Mouse (Mus musculus): ENCODE data around the gene Ror2.
A peak's percentile ranks its signal among the peaks of the same experiment; 100 is the strongest.

Ror2 gene

DNA sequence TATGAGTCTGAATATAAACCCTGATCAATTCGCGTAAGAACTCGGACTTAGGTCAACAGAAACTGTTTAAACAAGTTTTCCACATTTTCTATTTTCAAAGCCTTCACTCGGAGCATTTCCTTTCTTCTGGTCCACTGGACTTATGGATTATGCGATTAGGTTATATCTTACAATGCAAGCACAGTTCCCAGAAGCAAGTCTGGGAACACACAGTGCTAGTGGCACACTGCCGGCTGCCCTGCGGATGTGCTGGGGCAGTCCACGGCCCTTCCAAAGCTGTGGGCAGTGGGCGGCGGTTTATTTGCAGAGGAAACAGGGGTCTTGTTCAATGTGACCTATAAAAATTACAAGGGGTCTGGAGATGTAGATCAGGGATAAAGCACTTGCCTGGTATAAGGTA lies 97.0 kb downstream of the Ror2 start:
- no peak for DNase-seq

DNA sequence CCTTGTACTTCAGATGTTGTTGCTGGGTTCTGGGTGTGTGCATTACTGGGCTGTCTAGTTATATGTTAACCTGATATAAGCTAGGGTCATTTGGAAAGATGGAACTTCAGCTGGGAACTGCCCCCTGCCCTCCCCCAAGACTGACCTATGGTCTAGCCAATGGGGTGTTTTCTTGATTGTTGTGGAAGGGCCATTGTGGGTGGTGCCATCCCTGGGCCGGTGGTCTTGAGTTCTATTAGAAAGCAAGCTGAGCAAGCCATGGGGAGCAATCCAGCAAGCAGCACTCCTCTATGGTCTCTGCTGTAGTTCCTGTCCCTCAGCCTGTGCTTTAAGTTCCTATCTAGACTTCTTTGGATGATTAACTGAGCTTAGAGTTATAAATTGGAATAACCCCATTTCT lies 101.1 kb downstream of the Ror2 start:
- DNase-seq: no peak

GRCm38 (mm10) chr13:53184149-53184548 lies 101.8 kb downstream of the Ror2 start:
- DNase-seq: no peak

DNA sequence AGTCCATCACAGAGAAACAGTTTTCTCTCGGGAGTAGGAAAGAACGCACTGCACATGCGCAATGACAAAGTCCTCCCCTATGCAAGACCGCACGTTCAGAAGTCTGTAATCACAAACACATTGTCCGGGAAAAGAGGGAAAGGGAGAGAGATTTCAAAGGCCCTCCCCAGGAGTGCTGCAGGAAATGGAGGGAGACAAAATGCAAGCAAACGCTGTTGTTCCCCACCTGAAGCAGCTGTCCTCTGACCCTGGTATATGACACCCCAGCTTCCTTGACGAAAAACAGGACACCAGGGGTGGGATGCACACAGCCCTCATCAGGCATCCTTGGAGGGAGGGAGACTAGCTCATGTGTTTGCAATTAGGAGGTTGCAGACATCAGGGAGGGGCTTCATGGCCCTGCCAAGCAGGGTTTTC lies 102.8 kb downstream of the Ror2 start:
- no peak for DNase-seq

DNA sequence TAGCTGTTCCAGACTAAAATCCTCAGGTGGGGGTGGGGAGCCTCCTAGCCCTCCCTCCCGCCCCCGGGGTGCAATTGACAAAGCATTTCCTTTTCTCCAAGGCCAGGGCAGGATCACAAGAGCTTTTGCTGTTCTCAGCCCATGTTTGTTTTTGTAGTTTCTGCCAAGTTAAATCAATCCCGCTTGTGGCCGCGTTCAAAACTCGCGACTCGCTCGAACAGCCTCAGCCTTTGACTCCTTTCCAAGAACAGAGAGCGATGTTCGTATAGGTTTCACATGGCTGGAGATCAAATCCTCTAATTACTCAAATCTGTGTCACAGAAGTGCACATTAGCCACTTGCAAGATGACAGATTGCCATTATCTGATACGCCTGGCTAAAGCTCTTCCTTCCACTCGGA lies 107.3 kb downstream of the Ror2 start:
- DNase-seq: peak; percentile 53

GRCm38 (mm10) chr13:53178171-53178570 lies 107.8 kb downstream of the Ror2 start:
- peak; percentile 47 for DNase-seq

DNA sequence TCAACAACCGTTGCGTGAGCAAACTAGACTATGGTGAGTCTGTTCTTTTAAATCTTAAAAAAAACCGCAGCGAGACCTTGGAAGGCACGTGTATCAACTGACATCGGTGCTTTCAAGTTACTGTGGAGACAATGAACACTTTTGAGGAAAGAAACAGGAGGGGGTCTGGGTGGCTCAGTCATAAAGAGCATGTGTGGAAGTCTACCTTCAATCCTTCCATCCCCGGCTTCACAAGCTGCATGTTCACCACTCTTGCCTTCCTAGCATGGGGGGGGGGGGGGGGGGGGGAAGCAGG lies 108.6 kb downstream of the Ror2 start:
- DNase-seq: no peak

DNA sequence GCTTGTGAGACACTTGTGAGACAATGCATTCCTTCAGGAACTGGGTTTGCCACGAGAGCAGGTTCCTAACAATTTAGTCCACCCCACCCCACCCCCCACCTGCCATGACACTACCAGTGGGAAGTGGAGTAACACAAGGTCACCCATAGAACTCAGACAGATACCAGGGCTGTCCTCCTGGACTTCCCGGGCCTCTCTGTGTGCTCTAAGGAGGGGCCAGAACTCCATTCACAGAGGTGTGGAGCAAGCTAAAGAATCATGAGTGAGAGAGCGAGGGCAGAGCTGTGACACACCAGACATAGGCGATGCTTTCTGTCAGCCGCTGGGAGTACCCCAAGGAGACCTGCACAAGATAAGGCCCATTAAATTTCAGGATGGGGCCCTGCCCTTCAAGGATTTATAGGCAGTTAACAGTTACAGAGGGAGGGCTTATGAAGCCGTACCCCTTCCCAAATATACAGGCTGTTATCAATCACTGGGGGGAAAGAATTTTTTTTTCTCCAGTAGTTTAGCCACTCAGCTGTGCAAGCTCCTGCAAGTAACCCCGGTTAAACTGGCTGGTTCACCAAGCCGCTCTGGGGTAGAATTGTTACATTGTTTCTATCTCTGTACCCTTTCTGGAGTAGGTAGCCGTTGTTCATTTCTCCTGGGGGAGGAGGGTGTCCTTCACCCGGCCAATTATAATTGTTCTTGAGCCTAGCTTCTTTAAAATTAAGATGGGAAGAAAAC lies 109.1 kb downstream of the Ror2 start:
- DNase-seq: no peak

GRCm38 (mm10) chr13:53175041-53175440 lies 110.9 kb downstream of the Ror2 start:
- no peak for DNase-seq

DNA sequence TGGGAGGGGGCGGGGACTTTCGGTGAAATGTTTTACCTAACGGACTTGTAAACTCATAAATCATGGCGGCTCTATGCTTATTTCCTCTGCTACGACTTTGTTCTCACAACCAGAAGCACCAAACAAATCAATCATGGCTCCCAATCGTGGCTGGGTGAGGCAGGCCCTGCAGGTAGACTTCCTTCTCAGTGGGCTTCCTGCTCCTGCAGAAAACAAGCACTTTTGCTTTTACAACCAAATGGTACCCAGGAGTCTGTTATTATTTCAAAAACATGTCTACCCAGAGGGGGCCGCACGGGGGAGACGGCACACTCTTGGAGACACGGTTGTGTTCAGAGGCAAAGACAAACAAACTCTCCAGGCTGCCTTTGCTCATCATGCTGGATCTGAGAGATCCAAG lies 122.3 kb downstream of the Ror2 start:
- no peak for DNase-seq

GRCm38 (mm10) chr13:53163060-53163459 lies 122.9 kb downstream of the Ror2 start:
- no peak for DNase-seq

GRCm38 (mm10) chr13:53159501-53159900 lies 126.4 kb downstream of the Ror2 start:
- DNase-seq: no peak

DNA sequence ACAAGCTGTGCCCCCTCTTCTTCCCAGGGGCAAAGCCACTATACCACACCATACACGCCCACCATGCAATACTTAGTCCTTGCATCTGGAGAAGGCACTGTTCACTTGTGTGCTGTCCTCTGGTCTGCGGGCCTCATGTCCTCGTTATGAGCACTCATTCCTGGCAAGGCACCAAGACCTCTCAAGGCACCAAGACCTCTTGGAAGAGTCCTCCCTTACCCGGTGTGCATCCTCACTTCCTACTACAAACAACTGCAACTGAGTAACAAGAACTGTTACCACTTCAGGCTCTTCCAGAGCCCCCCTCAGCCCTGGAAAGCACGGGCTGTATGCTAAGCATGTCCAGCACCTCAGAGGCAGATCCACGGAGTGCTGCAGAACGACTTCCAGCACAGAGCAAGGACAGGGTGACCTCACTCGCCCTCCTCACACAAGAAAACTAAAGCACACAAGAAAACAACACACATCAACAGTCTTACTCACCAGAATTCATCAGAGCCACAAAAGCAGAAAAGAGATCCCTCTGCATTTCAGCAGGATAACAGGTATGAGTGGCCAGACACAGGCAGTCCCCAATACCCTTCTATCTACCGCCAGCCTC lies 127.4 kb downstream of the Ror2 start:
- DNase-seq: no peak

DNA sequence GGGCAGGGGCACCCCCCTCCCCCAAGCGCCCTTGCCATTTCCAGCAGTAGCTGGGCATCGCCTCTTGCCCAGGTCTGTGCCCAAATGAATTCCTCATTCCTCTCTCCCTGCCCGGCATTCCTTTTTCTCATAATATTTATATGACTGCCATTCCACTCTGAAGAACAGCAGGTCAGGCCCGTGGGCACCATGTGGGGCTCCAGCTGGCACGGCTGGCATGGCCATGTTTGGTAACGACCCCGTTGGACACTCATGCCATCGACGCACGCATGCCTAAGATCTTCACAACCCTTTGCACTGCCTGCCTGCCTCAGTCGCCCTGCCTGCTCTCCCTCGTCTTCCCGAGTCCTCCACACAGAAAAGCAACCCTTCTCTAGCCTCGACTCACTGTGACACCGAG lies 129.0 kb downstream of the Ror2 start:
- no peak for DNase-seq

DNA sequence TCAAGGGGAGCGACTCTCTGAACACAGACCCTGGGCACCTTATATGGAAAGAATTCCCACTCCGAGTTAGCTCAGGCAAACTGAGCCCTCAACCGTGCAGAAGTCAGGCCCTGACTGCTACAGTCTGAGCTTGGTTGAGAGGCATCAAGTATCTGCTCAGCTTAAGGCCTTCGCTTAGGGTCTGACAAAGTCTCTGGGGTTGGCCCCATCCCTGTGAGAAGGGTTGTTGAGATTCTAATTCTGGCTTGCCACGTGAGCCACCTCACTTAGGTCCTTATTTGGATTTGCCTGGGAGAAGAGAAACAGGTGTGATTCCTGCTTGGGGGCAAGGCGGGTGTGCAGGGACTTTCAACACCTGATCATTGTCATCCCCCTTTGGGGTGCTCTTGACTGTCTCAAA lies 129.6 kb downstream of the Ror2 start:
- DNase-seq: no peak

DNA sequence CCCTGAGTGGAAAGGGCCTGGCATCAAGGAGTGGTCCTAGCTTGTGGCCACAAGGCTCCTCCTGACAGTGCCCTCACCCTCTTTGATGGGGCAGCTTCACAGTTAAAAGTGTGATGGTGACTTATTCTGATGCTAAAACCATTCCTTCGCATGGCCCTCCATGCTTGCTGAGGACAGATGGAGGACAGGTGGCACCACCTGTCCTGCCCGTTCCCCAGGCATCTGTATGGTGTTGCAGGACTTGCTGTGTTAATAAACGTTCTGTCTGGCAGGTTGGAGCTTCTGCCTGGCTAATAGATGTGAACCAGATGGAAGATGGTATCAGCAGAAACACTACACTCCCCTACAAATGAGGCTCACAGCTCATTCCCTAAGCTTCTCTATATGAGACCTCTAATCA lies 140.4 kb downstream of the Ror2 start:
- DNase-seq: no peak

GRCm38 (mm10) chr13:53143076-53143475 lies 142.8 kb downstream of the Ror2 start:
- no peak for DNase-seq

DNA sequence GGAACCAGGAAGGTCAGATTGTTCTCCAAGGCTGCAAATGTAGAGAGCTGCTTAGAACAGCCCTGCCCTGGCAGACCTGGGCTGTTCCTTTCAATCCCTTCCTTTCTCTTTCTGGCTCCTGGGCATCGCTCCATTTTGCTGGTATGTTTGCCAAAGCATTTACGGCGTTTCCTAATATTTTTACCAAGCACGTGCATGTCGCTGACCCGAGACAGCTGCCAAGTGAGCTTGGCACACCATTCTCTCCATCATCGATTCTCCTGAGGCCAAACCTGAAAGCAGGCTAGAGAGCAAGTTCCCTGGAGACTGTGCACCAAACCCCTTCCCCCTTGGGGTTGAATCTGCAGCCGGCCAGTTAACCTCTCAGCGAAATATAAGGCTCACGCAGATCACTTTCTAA lies 143.7 kb downstream of the Ror2 start:
- peak; percentile 48 for DNase-seq

DNA sequence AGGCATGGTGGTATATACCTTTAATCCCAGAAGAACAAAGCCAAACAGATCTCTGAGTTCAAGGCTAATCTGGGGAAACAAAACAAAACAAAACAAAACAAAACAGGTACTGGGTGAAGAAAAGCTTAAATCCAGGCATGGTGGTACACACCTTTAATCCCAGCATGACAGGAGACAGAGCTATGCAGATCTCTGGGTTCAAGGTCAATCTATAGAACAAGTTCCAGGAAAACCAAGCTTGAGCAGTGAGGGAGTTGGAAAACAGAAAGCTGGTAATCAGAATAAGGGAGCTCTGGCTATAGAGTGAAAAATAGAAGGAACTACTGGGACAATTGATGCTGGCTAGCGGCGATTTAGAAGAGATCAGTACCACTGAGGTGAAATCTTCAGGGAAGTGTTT lies 145.6 kb downstream of the Ror2 start:
- DNase-seq: no peak

DNA sequence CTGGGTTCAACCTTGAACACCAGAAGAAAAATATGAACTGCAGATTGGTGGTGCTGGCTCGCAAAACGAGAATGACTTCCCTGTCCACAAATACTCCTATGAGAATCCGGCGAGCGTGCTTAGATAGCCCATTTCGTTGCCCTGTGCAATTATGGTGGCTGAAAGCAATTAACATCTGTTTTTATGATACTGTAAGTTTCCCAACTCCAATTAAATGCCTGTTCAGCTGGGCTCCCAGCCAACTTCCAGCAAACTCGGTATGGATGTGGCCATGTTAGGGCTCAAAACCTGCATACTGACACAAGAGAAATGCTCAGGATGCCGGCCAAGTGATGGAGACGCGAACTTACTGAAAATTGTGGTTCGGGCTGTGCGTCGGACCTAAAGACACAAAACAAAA lies 155.4 kb downstream of the Ror2 start:
- DNase-seq: no peak

DNA sequence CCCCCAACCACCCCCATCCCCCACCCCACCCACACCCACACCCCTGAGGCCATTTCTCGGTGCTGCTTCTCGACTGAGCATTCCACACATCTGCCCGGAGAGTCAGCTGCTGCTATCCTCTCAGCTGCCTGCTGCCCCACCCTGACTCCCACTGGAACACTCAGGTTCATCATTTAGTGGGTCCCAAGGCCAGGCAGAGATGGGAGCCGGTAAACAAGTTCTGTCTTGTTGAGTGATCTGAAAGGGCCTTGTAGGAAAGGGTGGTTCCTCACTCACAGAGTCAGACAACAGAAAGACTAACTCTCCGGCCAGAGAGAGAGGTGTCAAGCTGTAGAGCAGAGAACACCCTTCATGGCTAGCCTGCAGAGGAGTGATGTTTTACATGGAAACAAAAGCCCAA lies 155.9 kb downstream of the Ror2 start:
- DNase-seq: no peak

GRCm38 (mm10) chr13:53125627-53126026 lies 160.3 kb downstream of the Ror2 start:
- peak; percentile 42 for DNase-seq

DNA sequence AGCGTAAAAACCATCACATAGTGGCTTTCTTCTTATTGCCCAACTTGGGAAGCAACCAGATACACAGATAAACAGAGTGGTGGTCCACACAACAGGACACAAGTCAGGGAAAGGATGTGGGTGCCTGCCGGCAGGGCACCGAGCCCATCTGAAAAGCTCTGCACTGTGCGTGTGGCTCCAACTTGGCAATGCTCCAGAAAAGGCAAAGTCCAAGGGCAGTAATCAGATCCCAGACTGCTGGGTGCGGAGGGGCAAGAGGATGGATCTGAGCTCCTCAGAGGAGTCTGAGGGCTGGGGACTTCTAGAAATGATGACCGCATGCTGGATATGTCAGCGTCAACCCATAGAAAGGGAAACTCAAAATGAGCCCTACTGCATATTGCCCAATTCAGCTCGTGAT lies 163.8 kb downstream of the Ror2 start:
- DNase-seq: peak; percentile 36

DNA sequence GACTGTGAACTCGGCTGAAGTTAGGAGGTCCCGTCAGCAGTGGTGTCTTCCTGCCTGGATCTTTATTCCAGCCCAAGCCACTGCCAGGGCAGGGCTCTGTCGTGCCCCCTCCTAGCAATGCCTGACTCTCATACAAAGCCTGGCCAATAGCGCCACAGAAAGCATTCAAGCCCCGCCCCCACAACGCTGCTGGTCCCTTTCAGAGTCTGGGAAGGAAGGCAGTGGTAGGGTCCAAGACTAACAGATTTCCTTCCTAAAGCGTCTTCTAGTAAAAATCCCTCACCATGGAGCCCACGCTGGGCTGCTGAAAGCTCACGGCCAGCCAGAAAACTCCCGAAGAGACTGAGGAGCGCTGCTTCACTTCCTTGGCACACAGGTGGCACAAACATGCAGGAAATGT lies 165.0 kb downstream of the Ror2 start:
- DNase-seq: no peak

Measured in kidney, adult 11 months (tissue).